Mouse (Mus musculus) gastrocnemius, postnatal 36 days (tissue): Measurements from ENCODE around the gene Dock8. TPM values are rescaled to one million over a fixed set of nuclear protein-coding genes. Genes with fewer than 3 reads are reported as not detected.

Source experiments
- DNase-seq, 2 experiments: peaks; one replicate each; pipeline ENCODE4 v3.0.0; 2022
- intact Hi-C: fragments of 180-260 bp; cut with DNase I; formaldehyde crosslinking; loops from one replicate; pipeline ENCODE4 v1.15.1; 2025
- total RNA-seq, 2 experiments: library from RNA; stranded (reverse); gene quantifications; 2 replicates each; pipeline ENCODE4 v1.2.3; 2021

Gene Dock8
- total RNA-seq, 2 experiments from 2014 or later = 3.1 to 3.8 TPM

DNA sequence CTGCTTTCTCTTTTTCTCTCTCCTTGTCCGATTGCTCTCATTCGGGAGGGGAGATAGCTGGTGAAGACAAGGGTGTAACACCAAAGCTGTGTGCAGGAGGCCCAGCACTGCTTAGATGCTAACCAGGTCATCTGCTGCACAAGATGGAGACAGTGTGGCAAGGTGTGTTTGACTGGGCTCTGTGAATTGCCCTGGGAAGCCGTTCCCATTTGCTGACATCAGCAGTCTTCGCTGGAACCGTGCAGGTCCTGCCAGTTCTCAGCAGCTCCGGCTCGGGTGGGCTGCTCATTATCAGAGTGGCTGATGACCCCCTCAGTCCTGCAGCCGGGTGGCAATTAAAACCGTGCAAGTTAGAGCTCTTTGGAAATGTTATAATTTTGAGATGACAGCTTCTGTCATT is 167.1 kb downstream of the Dock8 start:
- intact Hi-C loops = no loop called here
- DNase-seq = no peak

DNA sequence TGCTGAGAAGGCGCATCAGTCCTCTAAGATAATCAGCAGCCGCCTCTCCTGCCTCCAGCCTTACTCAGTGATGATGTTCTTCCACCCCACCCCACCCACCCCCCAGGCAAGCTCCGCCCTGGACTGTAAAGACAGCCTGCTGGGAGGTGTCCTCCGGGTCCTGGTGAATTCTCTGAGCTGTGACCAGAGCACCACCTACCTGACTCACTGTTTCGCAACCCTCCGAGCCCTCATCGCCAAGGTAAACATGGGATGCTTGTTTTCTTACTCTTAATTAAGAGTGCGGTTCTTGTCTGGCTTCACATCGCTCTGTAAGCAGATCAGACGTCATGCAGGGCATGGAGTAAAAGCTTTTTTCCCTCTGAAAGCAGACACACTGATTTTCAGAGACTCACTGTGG is 172.1 kb downstream of the Dock8 start:
- DNase-seq = no peak
- intact Hi-C loops = no loop called here

DNA sequence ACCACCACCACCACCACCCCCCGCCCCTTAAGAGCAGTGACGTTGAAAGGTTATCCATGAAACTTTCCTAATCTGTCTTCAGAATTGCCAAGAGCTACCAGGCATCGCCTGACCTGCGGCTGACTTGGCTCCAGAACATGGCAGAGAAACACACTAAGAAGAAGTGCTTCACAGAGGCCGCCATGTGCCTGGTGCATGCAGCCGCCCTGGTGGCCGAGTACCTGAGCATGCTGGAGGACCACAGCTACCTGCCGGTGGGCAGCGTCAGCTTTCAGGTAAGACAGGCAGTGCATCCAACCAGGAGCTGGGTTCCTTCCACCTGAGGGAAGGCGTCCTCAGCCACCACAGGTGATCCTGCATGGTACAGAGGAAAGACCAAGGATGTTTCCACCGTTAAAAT is 177.4 kb downstream of the Dock8 start:
- intact Hi-C loops = no loop called here
- DNase-seq = no peak

DNA sequence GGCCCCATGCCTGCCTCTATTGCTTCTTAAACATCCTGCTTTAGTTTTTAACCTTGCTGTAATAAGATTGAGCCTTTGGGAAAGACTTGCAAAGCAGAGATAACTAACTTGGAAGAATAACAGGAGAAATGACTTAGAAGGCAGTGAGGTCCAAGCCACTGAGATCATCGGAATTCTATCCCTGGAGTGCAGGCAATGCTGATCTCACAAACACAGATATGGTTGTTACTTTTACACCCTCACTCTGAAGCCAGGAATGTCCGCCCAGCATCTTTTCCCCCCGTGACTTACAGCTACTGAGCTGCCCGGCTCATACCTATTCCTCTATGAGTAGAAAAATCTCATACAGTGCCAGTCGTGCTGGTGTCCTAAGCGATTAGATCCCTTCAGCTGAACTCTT is 180.7 kb downstream of the Dock8 start:
- intact Hi-C loops = no loop called here

DNA sequence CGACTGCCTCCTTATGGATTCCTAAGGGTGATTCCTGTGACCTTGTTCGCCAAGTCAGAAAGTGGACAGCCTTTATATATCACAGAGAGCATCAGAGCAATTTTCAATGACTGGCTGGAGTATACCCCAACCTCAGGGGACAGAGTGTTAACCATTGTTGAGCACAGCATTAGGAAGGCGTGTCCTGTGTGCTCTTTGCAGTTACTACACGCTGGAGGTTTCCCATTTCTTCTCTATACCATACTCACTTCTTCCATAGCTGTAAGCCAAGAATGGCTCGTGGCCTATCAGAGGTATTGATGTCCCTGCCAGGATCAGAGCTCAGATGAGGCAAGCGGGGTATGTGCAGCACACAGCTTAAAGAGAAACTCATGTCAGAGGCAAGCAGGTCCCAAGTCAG is 181.2 kb downstream of the Dock8 start:
- no peak for DNase-seq
- intact Hi-C loops = no loop called here

More for the DNA sequence above, 180.7 kb downstream of the Dock8 start:
- DNase-seq = no peak

DNA sequence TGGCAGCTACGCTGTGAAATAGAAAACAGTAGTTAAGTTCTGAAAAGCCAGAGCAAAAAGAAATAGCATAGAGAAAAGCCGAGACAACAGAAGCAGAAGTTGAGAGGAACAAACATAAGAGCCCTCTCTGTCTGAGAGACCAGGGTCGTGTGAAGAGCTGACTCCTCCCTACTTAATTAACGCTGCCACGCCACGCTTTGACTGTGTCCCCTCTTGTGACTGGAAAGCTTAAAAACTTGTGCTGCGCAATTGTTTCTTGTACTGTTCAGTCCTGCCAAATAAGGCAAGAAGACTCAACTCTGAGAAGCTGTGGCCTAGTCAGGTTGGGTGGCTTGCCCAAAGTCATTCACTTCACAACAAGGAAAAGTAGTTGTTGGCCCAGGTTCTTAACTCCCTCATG is 184.7 kb downstream of the Dock8 start:
- DNase-seq = no peak
- intact Hi-C loops = no loop called here

DNA sequence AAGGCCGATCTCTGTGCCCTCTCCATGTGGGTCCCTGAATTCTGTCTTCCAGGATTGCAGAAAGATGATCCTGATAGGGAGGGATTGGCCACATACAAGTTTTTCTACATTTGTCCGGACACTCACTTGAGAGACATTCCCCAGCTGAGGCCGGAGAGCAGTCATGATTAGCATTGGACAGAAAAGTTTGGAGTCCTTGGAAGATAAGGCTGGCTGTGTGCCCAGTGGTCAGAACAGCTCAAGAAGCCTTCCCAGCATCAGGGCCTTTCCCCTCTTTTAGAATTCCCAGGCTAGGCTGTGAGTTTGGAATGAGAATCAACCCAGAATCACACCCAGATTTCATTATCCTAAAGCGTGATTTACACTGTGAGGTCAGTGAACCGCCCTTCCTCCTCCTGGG is 187.0 kb downstream of the Dock8 start:
- intact Hi-C loops = no loop called here

DNA sequence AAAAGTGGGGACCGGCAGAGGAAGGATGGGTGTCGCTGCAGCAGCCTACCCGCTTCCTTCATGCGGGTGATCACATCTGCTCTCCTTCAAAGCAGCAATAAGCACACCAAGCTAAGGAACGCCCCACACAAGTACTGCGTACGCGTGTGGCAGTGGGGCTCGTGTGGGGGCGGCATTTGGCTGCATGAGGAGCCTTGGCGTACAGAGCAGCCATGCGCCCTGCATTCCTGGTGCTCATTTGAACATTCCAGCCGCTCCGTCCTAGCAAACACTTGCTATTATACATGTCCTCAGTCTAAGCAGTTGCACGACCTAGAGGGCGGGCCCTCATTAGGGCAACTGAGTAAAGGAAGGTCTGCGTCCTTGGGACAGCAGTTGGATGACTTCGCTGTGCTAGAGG is 188.3 kb downstream of the Dock8 start:
- DNase-seq = no peak
- intact Hi-C loops = no loop called here

More for the DNA sequence above, 187.0 kb downstream of the Dock8 start:
- peak in 1 of 2 experiments; percentile 26 for DNase-seq

DNA sequence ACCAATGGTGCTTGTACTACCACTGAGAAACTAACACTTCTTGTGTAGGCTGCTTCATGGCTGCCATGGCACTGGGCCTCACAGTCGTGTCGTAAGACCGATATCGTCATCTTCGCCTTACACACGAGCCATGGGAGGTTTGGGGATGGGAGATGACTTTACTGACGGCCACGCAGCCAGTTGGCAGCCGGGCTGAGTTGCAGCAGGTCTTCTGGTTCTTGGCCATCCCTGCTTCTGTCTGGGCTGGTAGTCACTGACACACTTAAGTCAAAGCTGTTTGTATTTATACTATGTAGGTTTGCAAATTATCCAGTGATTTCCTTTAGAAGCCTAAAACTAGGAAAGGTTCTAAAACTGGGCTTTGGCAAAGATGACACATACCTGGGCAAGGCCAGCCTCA is 194.4 kb downstream of the Dock8 start:
- no peak for DNase-seq
- intact Hi-C loops = no loop called here

DNA sequence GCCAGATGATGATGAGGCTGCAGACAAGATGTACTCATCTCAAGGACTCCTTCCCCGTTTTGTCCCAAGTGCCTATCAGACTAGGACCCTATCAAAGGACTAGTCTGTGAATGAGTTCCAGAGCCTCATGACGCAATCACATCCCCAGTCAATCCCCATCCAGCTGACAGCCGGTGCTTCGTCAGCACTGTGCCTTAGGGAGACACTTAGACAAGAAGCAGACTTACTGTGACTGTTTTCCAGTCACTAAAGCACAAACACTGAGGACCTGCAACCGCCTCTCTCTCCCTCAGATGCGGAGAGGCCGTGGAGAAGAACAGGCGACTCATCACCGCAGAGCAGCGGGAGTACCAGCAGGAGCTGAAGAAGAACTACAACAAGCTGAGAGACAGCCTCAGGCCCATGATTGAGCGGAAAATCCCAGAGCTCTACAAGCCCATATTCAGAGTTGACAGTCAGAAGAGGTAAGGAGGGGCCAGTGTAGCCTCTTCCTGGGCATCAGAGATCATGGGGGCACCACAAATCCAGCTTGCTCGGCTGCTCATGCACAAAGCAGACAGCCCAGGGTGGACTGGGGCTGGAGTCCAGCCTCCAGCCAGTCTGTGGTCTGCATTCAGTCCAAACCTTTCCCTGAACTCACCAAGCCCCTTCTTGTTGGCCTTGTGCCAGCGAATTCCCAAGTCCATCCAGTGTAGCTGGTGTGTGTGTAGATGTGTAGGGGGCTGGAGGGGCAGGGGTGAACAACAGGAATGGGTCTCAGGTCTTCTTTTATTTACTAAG is 200.9 kb downstream of the Dock8 start:
- no peak for DNase-seq
- intact Hi-C loops = no loop called here

DNA sequence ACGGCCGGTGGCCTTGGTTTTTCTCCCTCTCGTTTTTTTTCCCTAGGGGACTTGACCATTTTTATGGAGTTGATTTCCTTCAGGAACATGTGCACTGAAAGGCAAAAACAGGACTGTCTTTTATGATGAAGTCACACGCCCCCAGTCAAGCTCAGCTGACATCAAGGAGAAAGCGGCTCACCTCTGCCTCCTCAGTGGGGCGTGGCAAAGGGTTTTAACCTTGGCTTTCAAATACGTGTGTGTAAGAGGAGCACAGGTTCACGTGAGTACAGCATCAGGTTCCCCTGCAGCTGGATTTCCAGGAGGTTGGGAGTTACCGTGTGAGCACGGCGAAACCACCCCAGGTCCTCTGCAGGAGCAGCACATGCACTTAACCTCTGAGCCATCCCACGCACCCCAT is 203.7 kb downstream of the Dock8 start:
- DNase-seq = no peak
- intact Hi-C loops = no loop called here

DNA sequence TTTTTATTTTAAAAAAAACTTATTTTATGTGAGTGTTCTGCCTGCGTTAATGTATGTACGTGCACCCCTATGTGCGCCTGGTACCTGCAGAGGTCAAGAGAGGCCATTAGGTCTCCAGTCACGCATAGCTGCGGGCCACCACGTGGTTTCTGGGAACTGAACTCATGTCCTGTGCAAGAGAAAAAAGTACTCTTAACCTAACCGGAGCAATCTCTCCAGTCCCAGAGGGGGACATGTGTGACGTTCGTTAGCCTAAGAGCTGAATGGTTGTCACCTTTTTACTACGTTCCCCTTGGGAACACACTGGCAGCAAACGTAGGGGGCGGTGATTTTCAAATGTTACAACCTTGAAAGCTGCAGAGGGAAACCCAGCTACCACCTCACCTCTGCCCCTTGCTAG is 207.6 kb downstream of the Dock8 start:
- intact Hi-C loops = no loop called here
- no peak for DNase-seq

DNA sequence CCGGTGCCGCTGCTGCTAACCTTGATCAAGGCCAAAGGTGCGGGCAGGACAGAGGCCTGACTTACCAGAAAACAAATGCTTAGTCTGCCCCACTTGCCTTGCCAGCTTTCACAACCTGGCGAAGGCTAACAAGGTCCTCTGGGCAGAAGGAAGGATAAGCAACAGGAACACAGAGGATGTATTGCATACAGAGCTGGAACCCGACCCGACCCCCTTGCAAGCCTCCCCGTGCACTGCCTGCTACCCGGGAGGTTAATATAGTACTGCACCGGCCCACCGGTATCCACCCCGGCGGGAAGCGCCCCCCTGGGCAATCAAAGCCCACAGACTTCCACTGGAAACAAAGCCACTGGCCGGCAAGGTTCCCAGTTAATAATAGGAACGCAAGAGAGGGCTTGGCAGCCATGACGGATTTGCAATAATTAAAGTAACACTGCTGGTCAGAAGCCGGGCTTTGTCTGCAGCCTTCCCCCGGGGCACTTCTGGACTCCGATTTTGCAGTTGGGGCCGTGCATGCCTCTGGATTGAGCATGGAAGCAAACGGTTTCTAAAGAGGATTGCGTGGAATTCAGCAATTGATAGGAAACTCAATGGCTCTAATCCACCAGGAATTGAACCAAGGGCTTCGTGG is 208.5 kb downstream of the Dock8 start:
- no peak for DNase-seq

DNA sequence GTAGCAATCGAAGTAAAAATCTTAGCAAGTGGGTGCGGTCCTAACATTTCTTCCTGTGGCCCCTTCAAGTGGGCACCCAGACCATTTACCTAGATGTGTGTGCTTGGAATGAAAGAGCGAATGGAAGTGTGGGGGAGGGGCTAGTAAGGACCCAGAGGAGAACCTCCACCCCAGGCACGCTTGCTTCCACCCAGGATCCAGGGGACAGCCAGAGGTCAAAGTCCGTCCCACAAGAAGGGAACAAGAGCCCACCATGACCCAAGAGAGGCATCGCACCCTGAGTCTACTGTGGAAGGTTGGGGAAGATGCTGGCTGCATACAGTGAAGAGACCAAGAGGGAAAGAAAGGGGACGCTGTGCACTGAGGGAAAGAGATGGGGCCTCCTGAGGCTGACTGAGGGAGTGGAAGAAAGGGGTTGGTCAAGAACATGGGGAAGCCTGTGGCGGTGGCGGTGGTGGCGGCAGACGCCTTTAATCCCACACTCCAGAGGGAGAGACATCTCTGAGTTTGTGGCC is 209.3 kb downstream of the Dock8 start:
- intact Hi-C loops = no loop called here

More for the DNA sequence above, 208.5 kb downstream of the Dock8 start:
- intact Hi-C loops = no loop called here

DNA sequence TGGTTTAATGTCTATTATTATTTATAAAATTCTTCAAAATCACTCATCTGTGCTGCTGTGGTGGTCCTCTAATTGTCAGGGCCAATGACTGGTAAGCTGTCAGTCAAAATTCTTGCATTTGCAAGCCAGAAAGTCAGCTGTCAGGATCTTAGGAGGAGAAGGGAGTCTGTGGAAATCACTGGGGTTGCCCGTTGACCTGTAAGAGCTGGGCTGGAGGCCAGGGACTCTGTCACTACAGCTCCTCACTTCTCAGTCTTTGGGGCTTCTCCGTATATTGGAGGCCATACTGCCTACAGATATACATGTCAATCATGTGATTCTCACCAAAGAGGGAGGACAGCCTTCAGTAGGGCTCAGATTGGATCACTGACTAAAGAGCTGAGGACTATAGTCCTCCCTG is 221.3 kb downstream of the Dock8 start:
- intact Hi-C loops = no loop called here
- DNase-seq = no peak

More for the DNA sequence above, 209.3 kb downstream of the Dock8 start:
- no peak for DNase-seq

DNA sequence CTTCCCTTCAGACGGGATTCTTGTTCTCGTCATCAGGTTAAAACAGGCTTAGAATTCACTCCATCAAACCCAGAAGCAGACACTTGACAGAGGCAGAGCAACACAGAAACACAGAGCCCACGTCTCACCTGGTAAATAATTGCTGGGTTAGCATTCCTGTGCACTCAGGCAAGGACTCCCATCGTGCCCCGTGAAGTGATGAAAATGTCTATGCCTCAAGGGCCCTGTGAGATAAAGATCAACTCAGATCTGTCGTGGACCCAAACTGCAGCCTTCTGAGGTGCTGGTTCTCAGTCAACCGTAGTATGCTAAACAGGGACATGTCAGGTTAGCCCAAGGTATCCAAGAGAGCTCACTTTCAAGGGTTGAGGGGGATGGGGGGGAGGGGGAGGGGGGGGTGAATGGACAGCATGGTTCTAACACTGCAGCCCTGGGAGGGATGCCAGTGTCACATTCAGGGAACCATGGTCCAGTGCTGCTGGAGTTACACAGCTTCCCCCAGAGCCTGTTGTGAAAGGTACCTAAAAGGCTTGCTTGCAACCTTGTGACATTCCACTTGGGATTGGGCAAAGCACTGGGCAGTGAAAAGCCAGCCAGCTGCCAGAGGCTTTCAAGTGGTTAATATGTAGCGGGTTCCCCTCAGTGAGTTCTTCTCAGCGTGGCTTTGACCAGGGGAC is 222.8 kb downstream of the Dock8 start:
- intact Hi-C loops = no loop called here
- no peak for DNase-seq

DNA sequence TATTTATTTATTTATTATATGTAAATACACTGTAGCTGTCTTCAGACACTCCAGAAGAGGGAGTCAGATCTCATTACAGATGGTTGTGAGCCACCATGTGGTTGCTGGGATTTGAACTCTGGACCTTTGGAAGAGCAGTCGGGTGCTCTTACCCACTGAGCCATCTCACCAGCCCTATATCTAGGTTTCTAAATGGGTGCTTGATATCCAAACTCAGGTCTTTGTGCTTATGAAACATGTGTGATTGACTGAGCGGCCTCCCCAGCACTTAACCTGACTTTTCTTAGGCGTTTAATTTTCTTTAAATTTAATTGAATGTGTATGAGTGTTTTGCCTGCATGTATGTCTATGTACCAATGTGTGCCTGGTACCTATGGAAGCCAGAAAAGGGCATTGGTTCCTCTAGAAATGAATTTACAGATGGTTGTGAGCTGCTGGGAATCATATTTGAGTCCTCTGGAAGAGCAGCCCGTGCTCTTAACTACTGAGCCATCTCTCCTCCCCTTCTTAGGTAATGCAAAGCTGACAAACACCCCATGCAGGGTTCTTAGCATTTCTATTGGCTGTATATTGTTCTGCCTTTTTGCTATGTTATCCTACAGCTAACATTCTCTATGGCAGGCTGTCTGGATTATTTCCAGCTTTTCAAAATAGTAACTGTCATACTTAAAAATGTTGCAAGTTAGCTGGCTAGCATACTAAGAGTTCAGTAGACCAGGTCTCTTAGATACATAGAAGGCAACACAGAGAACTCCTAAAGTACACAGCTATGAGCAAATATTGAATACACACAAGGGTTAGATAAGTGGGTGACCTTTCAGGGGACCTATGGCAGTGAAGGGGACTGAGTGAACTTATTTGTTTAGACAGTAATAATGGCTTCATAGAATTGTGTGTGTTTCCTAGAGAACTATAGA is 231.0 kb downstream of the Dock8 start:
- DNase-seq = no peak
- intact Hi-C loops = no loop called here

DNA sequence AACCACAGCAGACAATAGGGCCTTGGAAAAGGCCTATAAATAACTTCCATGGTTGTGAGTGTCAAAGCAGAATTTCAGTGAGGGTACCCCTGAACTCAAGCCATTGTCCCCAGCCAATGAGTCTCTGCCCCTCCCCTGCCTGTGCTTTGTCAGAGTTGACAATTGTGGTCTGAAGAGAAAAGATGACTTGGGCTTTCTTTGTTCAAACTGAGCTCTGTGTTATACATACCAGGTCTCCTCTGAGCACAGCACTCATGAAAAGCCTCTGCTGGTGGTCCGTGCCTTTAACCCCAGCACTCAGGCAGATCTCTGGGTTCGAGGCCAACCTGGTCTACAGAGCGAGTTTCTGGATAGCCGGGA is 231.6 kb downstream of the Dock8 start:
- no peak for DNase-seq
- intact Hi-C loops = no loop called here

DNA sequence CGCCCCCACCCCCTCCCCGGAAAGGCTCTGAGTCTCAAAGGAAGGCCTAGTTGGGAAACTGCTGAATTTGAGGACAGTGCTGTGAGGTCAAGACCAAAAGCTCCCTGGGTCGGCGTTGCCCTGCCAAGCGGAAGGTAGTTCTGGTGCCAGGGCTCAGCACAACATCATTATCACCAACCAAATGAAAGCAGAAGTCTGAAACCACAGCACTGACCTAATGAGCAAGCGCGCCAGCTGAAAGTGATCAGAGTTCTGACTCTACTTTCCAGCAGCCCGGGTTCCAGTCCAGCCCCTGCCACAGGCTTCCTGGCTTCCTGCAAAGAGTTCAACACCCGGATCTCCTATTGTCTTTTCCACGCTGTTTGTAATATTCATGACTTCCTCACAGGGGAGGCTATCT is 232.7 kb downstream of the Dock8 start:
- no peak for DNase-seq
- intact Hi-C loops = no loop called here
